Mouse (Mus musculus) CH12.LX (cell line): ENCODE measurements around the gene Irf2bp2. TPM values are rescaled to one million over a fixed set of nuclear protein-coding genes. Genes with fewer than 3 reads are reported as not detected.

Experiments used
- DNase-seq: peaks from one replicate; pipeline ENCODE4 v3.0.0-alpha.2; 2013; ENCODE audit errors: extremely low read depth
- H3K27ac ChIP-seq: 2 replicates; pipeline ENCODE4 v1.5.1; 2012; ENCODE audit warnings: low read depth, mild to moderate bottlenecking, control low read depth, moderate library complexity; ENCODE audit not compliant: insufficient read depth
- H3K27me3 ChIP-seq: replicated peaks from 2 replicates; pipeline ENCODE3; 2012; ENCODE audit warnings: inconsistent platforms
- H3K36me3 ChIP-seq, 2 experiments: replicated peaks in 1 of 2; 2 replicates each; pipeline versions ENCODE3 to v1.6.1; 2012; ENCODE audit warnings: inconsistent platforms in 1 of 2, low read length in 1 of 2, mild to moderate bottlenecking in 1 of 2, mixed read lengths in 1 of 2, moderate library complexity in 1 of 2; ENCODE audit not compliant: control insufficient read depth in 1 of 2, insufficient read depth in 1 of 2
- H3K4me1 ChIP-seq, 2 experiments: 2 replicates each; pipeline ENCODE4 v1.6.1; 2012; ENCODE audit warnings: inconsistent platforms in 1 of 2, moderate library complexity in 1 of 2; ENCODE audit not compliant: insufficient read depth in 2 of 2, control insufficient read depth in 1 of 2
- H3K4me2 ChIP-seq: 2 replicates; pipeline ENCODE4 v1.6.1; 2012; ENCODE audit warnings: low read depth, mild to moderate bottlenecking, control low read depth; ENCODE audit not compliant: poor library complexity, insufficient read depth, severe bottlenecking
- H3K4me3 ChIP-seq, 3 experiments: fragments of 150-350 bp in 1 of 3; sonication (generic) in 1 of 3; replicated peaks in 1 of 3; 2 replicates each; pipeline versions ENCODE3 to v1.5.1; 2011 to 2012; ENCODE audit warnings: low read depth in 2 of 3, low read length in 2 of 3, mild to moderate bottlenecking in 2 of 3, moderate library complexity in 2 of 3, control low read depth in 1 of 3, improper control_type of control experiment in 1 of 3, inconsistent platforms in 1 of 3, mixed read lengths in 1 of 3; ENCODE audit not compliant: poor library complexity in 1 of 3
- H3K79me2 ChIP-seq: replicated peaks from 2 replicates; pipeline ENCODE4 v1.6.1; 2012; ENCODE audit warnings: mild to moderate bottlenecking, moderate library complexity; ENCODE audit not compliant: control insufficient read depth, poor library complexity, insufficient read depth, severe bottlenecking; ENCODE audit errors: extremely low read depth
- H3K9ac ChIP-seq: 2 replicates; pipeline ENCODE4 v1.6.1; 2012; ENCODE audit warnings: low read depth, mild to moderate bottlenecking, control low read depth, moderate library complexity; ENCODE audit not compliant: insufficient read depth
- H3K9me3 ChIP-seq: replicated peaks from 2 replicates; pipeline ENCODE3; 2012; ENCODE audit warnings: low read length, inconsistent platforms, mixed read lengths
- BHLHE40 ChIP-seq: IDR thresholded peaks from 2 replicates; pipeline ENCODE4 v1.6.1; 2011; ENCODE audit warnings: mild to moderate bottlenecking, low read depth, low read length, improper control_type of control experiment
- CHD1 ChIP-seq: IDR thresholded peaks from 2 replicates; pipeline ENCODE4 v1.6.1; 2012; ENCODE audit warnings: low read depth, low read length, improper control_type of control experiment, inconsistent platforms
- CHD2 ChIP-seq: IDR thresholded peaks from 2 replicates; pipeline ENCODE4 v1.6.1; 2011; ENCODE audit warnings: low read length, improper control_type of control experiment
- CTCF ChIP-seq, 2 experiments: IDR thresholded peaks in 1 of 2; conservative IDR thresholded peaks in 1 of 2; 2 replicates each; pipeline ENCODE4 v1.5.1; 2011 to 2012; ENCODE audit warnings: low read depth in 2 of 2, low read length in 2 of 2, improper control_type of control experiment in 1 of 2, inconsistent platforms in 1 of 2, mild to moderate bottlenecking in 1 of 2, moderate library complexity in 1 of 2
- E2F4 ChIP-seq: IDR thresholded peaks from 2 replicates; pipeline ENCODE4 v1.6.1; 2011; ENCODE audit warnings: low read depth, low read length, improper control_type of control experiment; ENCODE audit not compliant: insufficient replicate concordance
- EP300 ChIP-seq: IDR thresholded peaks from 2 replicates; pipeline ENCODE4 v1.6.1; 2011; ENCODE audit warnings: low read length, improper control_type of control experiment
- ETS1 ChIP-seq: conservative IDR thresholded peaks from 2 replicates; pipeline ENCODE4 v1.6.1; 2012; ENCODE audit warnings: low read depth, mild to moderate bottlenecking, inconsistent platforms, low read length, improper control_type of control experiment, moderate library complexity
- GABPA ChIP-seq: IDR thresholded peaks from 2 replicates; pipeline ENCODE4 v1.6.1; 2012; ENCODE audit warnings: low read depth, low read length, improper control_type of control experiment, inconsistent platforms; ENCODE audit not compliant: insufficient replicate concordance
- JUND ChIP-seq: conservative IDR thresholded peaks from 2 replicates; pipeline ENCODE4 v1.6.1; 2011; ENCODE audit warnings: low read depth, low read length, improper control_type of control experiment
- MAFK ChIP-seq: IDR thresholded peaks from 2 replicates; pipeline ENCODE4 v1.6.1; 2011; ENCODE audit warnings: low read length, improper control_type of control experiment; ENCODE audit not compliant: insufficient replicate concordance
- MAX ChIP-seq: IDR thresholded peaks from 2 replicates; pipeline ENCODE4 v1.6.1; 2011; ENCODE audit warnings: low read length, improper control_type of control experiment
- MAZ ChIP-seq: IDR thresholded peaks from 2 replicates; pipeline ENCODE4 v1.6.1; 2012; ENCODE audit warnings: low read depth, mild to moderate bottlenecking, inconsistent platforms, low read length, improper control_type of control experiment, moderate library complexity
- MEF2A ChIP-seq: IDR thresholded peaks from 2 replicates; pipeline ENCODE4 v1.6.1; 2014; ENCODE audit warnings: low read depth, mild to moderate bottlenecking, inconsistent platforms, low read length, improper control_type of control experiment, borderline replicate concordance
- MXI1 ChIP-seq: IDR thresholded peaks from 2 replicates; pipeline ENCODE4 v1.6.1; 2011; ENCODE audit warnings: mild to moderate bottlenecking, low read depth, low read length, improper control_type of control experiment
- MYC ChIP-seq: IDR thresholded peaks from 2 replicates; pipeline ENCODE4 v1.6.1; 2011; ENCODE audit warnings: low read depth, mild to moderate bottlenecking, improper control_type of control experiment, low read length
- NELFE ChIP-seq: IDR thresholded peaks from 2 replicates; pipeline ENCODE4 v1.6.1; 2011; ENCODE audit warnings: low read depth, low read length, improper control_type of control experiment
- NRF1 ChIP-seq: IDR thresholded peaks from 2 replicates; pipeline ENCODE4 v1.6.1; 2014; ENCODE audit warnings: low read depth, mild to moderate bottlenecking, inconsistent platforms, low read length, improper control_type of control experiment, moderate library complexity
- PAX5 ChIP-seq: IDR thresholded peaks from 2 replicates; pipeline ENCODE4 v1.6.1; 2012; ENCODE audit warnings: low read length, inconsistent platforms, mixed read lengths
- POLR2A ChIP-seq: IDR thresholded peaks from 2 replicates; pipeline ENCODE4 v1.6.1; 2011; ENCODE audit warnings: low read depth, mild to moderate bottlenecking, improper control_type of control experiment, low read length
- POLR2AphosphoS2 ChIP-seq: IDR thresholded peaks from 2 replicates; pipeline ENCODE4 v1.6.1; 2011; ENCODE audit warnings: low read depth, low read length, improper control_type of control experiment
- RAD21 ChIP-seq: IDR thresholded peaks from 2 replicates; pipeline ENCODE4 v1.6.1; 2011; ENCODE audit warnings: low read depth, mild to moderate bottlenecking, low read length, improper control_type of control experiment, moderate library complexity
- RCOR1 ChIP-seq: conservative IDR thresholded peaks from 2 replicates; pipeline ENCODE4 v1.6.1; 2012; ENCODE audit warnings: low read depth, mild to moderate bottlenecking, inconsistent platforms, low read length, improper control_type of control experiment
- SIN3A ChIP-seq: IDR thresholded peaks from 2 replicates; pipeline ENCODE4 v1.6.1; 2012; ENCODE audit warnings: low read length, improper control_type of control experiment, inconsistent platforms
- SMC3 ChIP-seq: IDR thresholded peaks from 2 replicates; pipeline ENCODE4 v1.6.1; 2011; ENCODE audit warnings: low read depth, low read length, improper control_type of control experiment
- TBP ChIP-seq: conservative IDR thresholded peaks from 2 replicates; pipeline ENCODE4 v1.6.1; 2011; ENCODE audit warnings: low read depth, low read length, improper control_type of control experiment
- TCF12 ChIP-seq: IDR thresholded peaks from 2 replicates; pipeline ENCODE4 v1.6.1; 2014; ENCODE audit warnings: low read depth, mild to moderate bottlenecking, inconsistent platforms, low read length, improper control_type of control experiment
- UBTF ChIP-seq: IDR thresholded peaks from 2 replicates; pipeline ENCODE4 v1.6.1; 2012; ENCODE audit warnings: low read depth, mild to moderate bottlenecking, inconsistent platforms, low read length, improper control_type of control experiment, moderate library complexity
- USF1 ChIP-seq: IDR thresholded peaks from 2 replicates; pipeline ENCODE4 v1.6.1; 2014; ENCODE audit warnings: low read depth, mild to moderate bottlenecking, inconsistent platforms, low read length, improper control_type of control experiment
- USF2 ChIP-seq: conservative IDR thresholded peaks from 2 replicates; pipeline ENCODE4 v1.6.1; 2011; ENCODE audit warnings: low read depth, low read length, improper control_type of control experiment
- ZC3H11A ChIP-seq: IDR thresholded peaks from 2 replicates; pipeline ENCODE4 v1.6.1; 2012; ENCODE audit warnings: low read depth, mild to moderate bottlenecking, inconsistent platforms, low read length, improper control_type of control experiment
- ZMIZ1 ChIP-seq: IDR thresholded peaks from 2 replicates; pipeline ENCODE4 v1.6.1; 2012; ENCODE audit warnings: low read depth, mild to moderate bottlenecking, inconsistent platforms, low read length, improper control_type of control experiment
- ZNF384 ChIP-seq: IDR thresholded peaks from 2 replicates; pipeline ENCODE4 v1.6.1; 2012; ENCODE audit warnings: low read depth, low read length, improper control_type of control experiment, inconsistent platforms
- dilution Hi-C: fragments of 300-500 bp; cut with MboI; formaldehyde crosslinking; loops from 2 replicates; pipeline ENCODE4 v1.14.3; 2020; ENCODE audit warnings: low sequenced_read_pairs; ENCODE audit not compliant: extremely low pct_unique_long_range_greater_than_20kb, extremely low pct_ligation_motif_present
- in situ Hi-C: fragments of 300-500 bp; cut with MboI; formaldehyde crosslinking; loops from 3 replicates; pipeline ENCODE4 v1.14.3; 2019; ENCODE audit warnings: low sequenced_read_pairs, low pct_ligation_motif_present, low pct_unique_long_range_greater_than_20kb, mixed read lengths
- polyA plus RNA-seq: library from polyadenylated mRNA; unstranded; fragments of >175 nt; gene quantifications from 2 replicates; pipeline ENCODE4 v1.2.1, GENCODE M21; 2012; ENCODE audit warnings: low read depth; ENCODE audit not compliant: insufficient read length
- total RNA-seq, 2 experiments: library from RNA; depleted of rRNA; stranded (reverse); fragments of 300-350 nt in 1 of 2; fragments of >200 nt in 1 of 2; gene quantifications; 2 replicates each; pipeline ENCODE4 v1.2.3; 2012 to 2014

Gene Irf2bp2
- total and polyA plus RNA-seq, 3 experiments: 19.9 to 31.2 (median 28.6) TPM

GRCm38 (mm10) chr8:126551871-126552270 lies 41.9 kb downstream of the Irf2bp2 start:
- TF ChIP-seq MAFK (no peak), BHLHE40 (no peak), POLR2AphosphoS2 (no peak), RCOR1 (no peak), JUND (no peak), PAX5 (no peak), GABPA (no peak), SMC3 (no peak)
- in situ Hi-C loops (no loop called here), dilution Hi-C loops (no loop called here)
- Histone ChIP-seq H3K4me3 (no peak overlapping the region), H3K4me2 (no peak overlapping the region), H3K79me2 (no peaks in the 10 kb centered on the region), H3K4me1 (peaks cover 9 to 42% of the 10 kb centered on the region in 2 experiments), H3K36me3 (no peaks in the 10 kb centered on the region), H3K27me3 (no peaks in the 10 kb centered on the region), H3K9ac (no peak overlapping the region), H3K9me3 (no peaks in the 10 kb centered on the region), H3K27ac (no peak overlapping the region)
- DNase-seq: no peak

GRCm38 (mm10) chr8:126550944-126551357 lies 42.8 kb downstream of the Irf2bp2 start:
- no peaks in the 10 kb centered on the region for H3K27me3 ChIP-seq
- peaks cover 9 to 46% of the 10 kb centered on the region in 2 experiments for H3K4me1 ChIP-seq
- H3K4me2 ChIP-seq: peak overlapping the region; percentile 2
- no peaks in the 10 kb centered on the region for H3K36me3 ChIP-seq
- no peak overlapping the region for H3K9ac ChIP-seq
- in situ Hi-C loops (no loop called here), dilution Hi-C loops (no loop called here)
- no peak overlapping the region for H3K4me3 ChIP-seq
- no peaks in the 10 kb centered on the region for H3K79me2 ChIP-seq
- H3K27ac ChIP-seq: no peak overlapping the region
- H3K9me3 ChIP-seq: no peaks in the 10 kb centered on the region
- DNase-seq: peak; percentile 80
- TF ChIP-seq ZMIZ1 (no peak), ZC3H11A (no peak), E2F4 (no peak), PAX5 (no peak), MEF2A (peak; percentile 67; the same call in 1 of the 2 replicates), USF2 (no peak), ZNF384 (peak; percentile 93), POLR2A (no peak), MYC (peak; percentile 53; the same call in 1 of the 2 replicates), CTCF (conservative IDR thresholded peaks at IDR 0.05 in 1 of 2, IDR thresholded peaks at IDR 0.05 in 1 of 2; ENCODE audit: low read depth in 2 of 2, low read length in 2 of 2) (no peak), USF1 (no peak), MAFK (peak; percentile 91), JUND (peak; percentile 71; the same call in 1 of the 2 replicates), GABPA (no peak), RCOR1 (peak; percentile 73), MAX (peak; percentile 60; the same call in 1 of the 2 replicates), SIN3A (peak; percentile 51; the same call in 1 of the 2 replicates), UBTF (no peak), BHLHE40 (peak; percentile 79), SMC3 (no peak), CHD2 (peak; percentile 39; the same call in 1 of the 2 replicates), RAD21 (no peak), TBP (no peak), NRF1 (no peak), CHD1 (no peak), MXI1 (peak; percentile 68; the same call in 1 of the 2 replicates), ETS1 (peak; percentile 79), MAZ (peak; percentile 55; the same call in 1 of the 2 replicates), EP300 (peak; percentile 85), NELFE (0 out of 2 replicates have a peak, but pooled peaks have one; percentile 16), TCF12 (peak; percentile 55; the same call in 1 of the 2 replicates)
